ENCODE assay signal across 19 mouse cellular contexts in genomic region chr5:117184832-117185231, GRCm38 (mm10).
DNase-seq lines count a peak whose midpoint lies in the region; ATAC-seq and TF ChIP-seq lines count a peak whose summit lies in the region.
"Had no signal": no experiment of that assay in that cellular context is flagged by ENCODE, and none has a peak within 500 bp of the region (broad histone marks: within the 10 kb centered on the region; RNA-seq: fewer than 3 reads in every experiment).

No protein-coding gene starts in this region.

- no peak for TF ChIP-seq POLR2A in lung, adult 2 months (IDR thresholded peaks at IDR 0.05; ENCODE audit: borderline replicate concordance, extremely low read depth, low read depth, low read length)
- TF ChIP-seq POLR2A in bone marrow macrophage, adult 2 months (IDR thresholded peaks at IDR 0.05; ENCODE audit: borderline replicate concordance, low read depth, low read length), result no peak

- no peak overlapping the region for H3K27ac ChIP-seq in gastrocnemius, adult 2 months
- H3K27ac ChIP-seq in bone marrow macrophage, adult 2 months (ENCODE audit: insufficient read depth, low read depth, low read length), result no peak overlapping the region
- no peak overlapping the region for H3K27ac ChIP-seq in left cerebral cortex, adult 2 months
- H3K27ac ChIP-seq: embryonic facial prominence, embryonic 12.5 days; kidney, embryonic 15.5 days; layer of hippocampus, adult 2 months; limb, embryonic 12.5 days; lung, embryonic 15.5 days; midbrain, embryonic 15.5 days had no signal

- intact Hi-C loops in gastrocnemius, adult 2 months (cut with DNase I), result no loop called here
- intact Hi-C loops in left cerebral cortex, adult 2 months (cut with DNase I), result loop anchor here (5.0 kb wide), 1 partner anchor 42 kb away; no protein-coding TSS in a partner anchor

- peak; percentile 30; the same call in 1 of the 2 replicates for TF ChIP-seq CTCF in gastrocnemius, adult 2 months (IDR thresholded peaks at IDR 0.05)
- 0 out of 2 replicates have a peak, but pooled peaks have one; percentile 10 for TF ChIP-seq CTCF in lung, adult 2 months (IDR thresholded peaks at IDR 0.05; ENCODE audit: insufficient read depth, low read length)
- peak; percentile 39; the same call in 1 of the 2 replicates for TF ChIP-seq CTCF in bone marrow macrophage, adult 2 months (IDR thresholded peaks at IDR 0.05; ENCODE audit: low read depth, low read length)
- no peak; the same call in 1 of the 2 replicates for TF ChIP-seq CTCF in left cerebral cortex, adult 2 months (IDR thresholded peaks at IDR 0.05)

- H3K4me1 ChIP-seq in lung, adult 2 months (ENCODE audit: control insufficient read depth, insufficient read depth, low read length), result no peaks in the 10 kb centered on the region
- H3K4me1 ChIP-seq in bone marrow macrophage, adult 2 months (ENCODE audit: control insufficient read depth, insufficient read depth, low read length), result peaks cover 28% of the 10 kb centered on the region
- H3K4me1 ChIP-seq: embryonic facial prominence, embryonic 12.5 days; limb, embryonic 12.5 days; lung, embryonic 15.5 days; midbrain, embryonic 15.5 days had no signal

- 86% methylated on average over 6 of the region's 6 CpGs for WGBS in lung, adult 2 months

- DNase-seq in gastrocnemius, adult 2 months, result no peak
- no peak for DNase-seq in gastrocnemius, adult 18-20 months (ENCODE audit: low spot score)
- no peak for DNase-seq in lung, adult 2 months
- no peak for DNase-seq in lung, postnatal 14 days
- peak; percentile 52 for DNase-seq in testis, postnatal 10 days (ENCODE audit: low spot score)
- no peak for DNase-seq in left cerebral cortex, adult 2 months (ENCODE audit: extremely low spot score in 1 of 2, low spot score in 2 of 2)
- DNase-seq: adrenal gland, postnatal 10 days; cerebellum, adult 18-20 months; gastrocnemius, postnatal 10 days; heart, adult 18-20 months had no signal

- no peak for ATAC-seq in erythroblast, adult 5-6 weeks (replicated peaks; ENCODE audit: low FRiP score, poor library complexity, severe bottlenecking)
- ATAC-seq: inflammation-experienced regulatory T-cells, adult 6 months; midbrain, embryonic 15.5 days had no signal

- no peak overlapping the region for H3K4me3 ChIP-seq in gastrocnemius, adult 2 months
- no peak overlapping the region for H3K4me3 ChIP-seq in lung, adult 2 months (replicated peaks; ENCODE audit: extremely low read depth, low read depth, low read length)
- H3K4me3 ChIP-seq in bone marrow macrophage, adult 2 months (ENCODE audit: insufficient read depth, low read length), result no peak overlapping the region
- H3K4me3 ChIP-seq in left cerebral cortex, adult 2 months, result no peak overlapping the region
- H3K4me3 ChIP-seq: embryonic facial prominence, embryonic 12.5 days; kidney, embryonic 15.5 days; layer of hippocampus, adult 2 months; limb, embryonic 12.5 days; lung, embryonic 15.5 days; midbrain, embryonic 15.5 days had no signal
